Mouse (Mus musculus) heart, adult 2 months (tissue): ENCODE data around the gene Mdga1.

Experiments used
- CTCF ChIP-seq: fragments of 200-600 bp; IDR thresholded peaks from 2 replicates; pipeline ENCODE4 v1.8.1; 2022; ENCODE audit warnings: antibody characterized with exemption, mild to moderate bottlenecking, moderate library complexity
- POLR2A ChIP-seq: fragments of 200-500 bp; IDR thresholded peaks from 2 replicates; pipeline ENCODE4 v1.6.1; 2011; ENCODE audit warnings: mild to moderate bottlenecking, low read depth, low read length, control low read depth; ENCODE audit not compliant: insufficient read depth

- TF ChIP-seq POLR2A: no peak
- no peak for TF ChIP-seq CTCF
Observed at GRCm38 (mm10) chr17:29954316-29954715, 15.6 kb downstream of the Mdga1 start.
